Mouse (Mus musculus): Measurements from ENCODE around the gene En1.
A peak's percentile ranks its signal among the peaks of the same experiment; 100 is the strongest.

Gene En1

DNA sequence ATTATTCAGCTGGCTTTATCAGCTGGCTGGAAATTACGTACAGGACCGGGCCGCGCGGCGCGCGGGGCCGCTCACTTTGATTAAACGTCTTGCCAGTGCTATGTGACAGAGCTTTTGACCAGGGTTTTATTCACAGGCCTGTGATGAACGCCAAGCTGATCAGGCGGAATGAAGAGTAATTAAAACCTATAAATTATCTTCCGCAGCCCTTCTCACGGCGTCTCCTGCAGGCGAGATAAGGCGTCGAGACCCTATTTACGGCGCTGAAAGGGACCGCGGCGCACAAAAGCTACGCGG, 2.1 kb upstream of the En1 start:
- no peak for DNase-seq (ENCODE audit: low spot score in 2 of 2)

DNA sequence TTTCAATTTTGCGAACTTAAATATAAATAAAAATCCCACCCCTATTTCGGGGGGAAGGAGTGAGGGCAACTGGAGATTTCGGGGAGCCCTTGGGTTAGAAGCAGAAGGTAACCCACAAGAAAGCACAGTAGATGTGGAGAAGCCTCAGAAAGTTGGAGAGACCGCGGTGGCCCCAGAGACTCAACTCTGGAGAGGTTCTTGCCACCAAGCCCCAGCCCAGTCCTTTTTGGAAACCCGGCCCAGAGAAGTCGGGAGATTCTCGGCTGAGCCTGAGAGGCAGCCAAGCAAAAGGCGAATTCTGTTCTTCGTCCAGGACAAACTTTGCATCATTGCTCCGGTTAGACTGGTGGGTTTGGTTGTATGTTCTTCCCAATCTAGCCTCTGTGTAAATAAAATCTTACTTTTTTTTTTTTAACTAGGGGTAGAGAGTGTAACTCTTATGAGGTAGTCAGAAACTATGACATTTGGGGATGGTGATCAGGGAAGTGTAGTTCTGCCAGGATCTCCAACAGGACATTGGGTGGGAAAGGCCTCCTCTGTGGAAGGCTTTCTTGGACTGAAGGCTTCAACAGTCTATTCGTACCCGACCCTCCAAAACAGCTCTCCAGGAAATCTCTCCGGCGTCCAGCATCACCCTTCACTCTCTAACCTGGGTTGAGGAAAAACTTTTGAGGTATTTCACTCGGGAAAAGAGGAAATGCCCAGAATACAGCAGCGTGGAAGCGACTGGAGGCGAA, 1.5 kb upstream of the En1 start:
- DNase-seq (ENCODE audit: low spot score in 2 of 2): no peak

DNA sequence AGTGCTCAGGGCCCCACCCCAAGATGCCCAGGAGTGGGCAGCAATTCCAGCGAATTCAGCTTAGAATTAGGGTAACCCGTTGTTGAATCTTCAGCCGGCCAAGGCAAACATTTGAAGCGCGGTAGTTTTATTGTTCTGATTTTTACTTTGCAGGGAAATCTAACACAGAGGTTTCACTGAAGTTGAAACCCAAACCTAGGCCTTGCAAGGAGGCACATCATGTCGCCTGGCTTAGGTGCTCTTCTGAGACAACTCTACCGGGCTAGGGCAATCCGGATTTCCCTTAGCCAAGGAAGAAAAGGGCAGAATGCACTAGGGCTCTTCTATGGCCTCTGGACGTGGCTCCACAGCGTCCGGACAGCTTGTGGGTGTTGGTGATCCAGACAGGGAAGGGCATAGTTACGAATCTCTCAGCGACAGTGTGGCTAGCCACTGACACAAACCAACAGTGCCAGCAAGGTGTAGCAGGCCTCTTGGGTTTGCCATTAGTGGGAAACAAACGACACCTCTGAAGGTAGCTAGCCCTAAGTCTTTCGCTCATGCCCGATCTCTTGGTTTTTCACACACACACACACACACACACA, 873 bp upstream of the En1 start:
- DNase-seq (ENCODE audit: low spot score in 2 of 2): no peak

DNA sequence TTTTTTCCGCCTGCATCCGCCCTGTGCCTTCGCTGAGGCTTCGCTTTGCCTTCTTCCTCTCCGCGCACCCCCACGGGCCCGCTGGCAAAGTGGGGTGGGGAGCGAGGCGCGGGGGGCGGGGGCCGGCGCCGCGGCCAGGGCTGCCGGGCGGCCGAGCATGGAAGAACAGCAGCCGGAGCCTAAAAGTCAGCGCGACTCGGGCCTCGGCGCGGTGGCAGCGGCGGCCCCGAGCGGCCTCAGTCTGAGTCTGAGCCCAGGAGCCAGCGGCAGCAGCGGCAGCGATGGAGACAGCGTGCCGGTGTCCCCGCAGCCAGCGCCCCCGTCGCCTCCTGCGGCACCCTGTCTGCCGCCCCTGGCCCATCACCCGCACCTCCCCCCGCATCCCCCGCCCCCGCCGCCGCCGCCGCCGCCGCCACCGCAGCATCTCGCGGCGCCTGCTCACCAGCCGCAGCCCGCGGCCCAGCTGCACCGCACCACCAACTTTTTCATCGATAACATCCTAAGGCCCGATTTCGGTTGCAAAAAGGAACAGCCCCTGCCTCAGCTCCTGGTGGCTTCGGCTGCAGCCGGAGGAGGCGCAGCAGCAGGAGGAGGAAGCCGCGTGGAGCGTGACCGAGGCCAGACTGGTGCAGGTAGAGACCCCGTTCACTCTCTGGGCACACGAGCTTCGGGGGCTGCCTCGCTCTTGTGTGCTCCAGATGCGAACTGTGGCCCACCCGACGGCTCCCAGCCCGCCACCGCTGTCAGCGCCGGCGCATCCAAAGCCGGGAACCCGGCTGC, 848 bp downstream of the En1 start:
- no peak for DNase-seq (ENCODE audit: low spot score in 2 of 2)

DNA sequence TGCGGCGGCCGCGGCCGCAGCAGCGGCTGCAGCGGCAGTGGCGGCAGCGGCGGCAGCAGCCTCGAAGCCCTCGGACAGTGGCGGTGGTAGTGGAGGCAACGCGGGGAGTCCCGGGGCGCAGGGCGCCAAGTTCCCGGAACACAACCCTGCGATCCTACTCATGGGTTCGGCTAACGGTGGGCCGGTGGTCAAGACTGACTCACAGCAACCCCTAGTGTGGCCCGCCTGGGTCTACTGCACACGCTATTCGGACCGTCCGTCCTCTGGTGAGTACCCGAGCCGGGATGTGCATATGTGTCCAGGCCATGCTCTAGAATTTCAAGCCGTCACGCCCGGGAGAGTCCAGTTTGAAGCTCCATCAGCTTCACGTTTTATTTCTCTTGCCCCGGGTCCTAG, 1.4 kb downstream of the En1 start:
- DNase-seq (ENCODE audit: low spot score in 2 of 2): peak in 1 of 2 experiments; percentile 60

GRCm38 (mm10) chr1:120604431-120605142, 2.4 kb downstream of the En1 start:
- DNase-seq (ENCODE audit: low spot score in 2 of 2): no peak

DNA sequence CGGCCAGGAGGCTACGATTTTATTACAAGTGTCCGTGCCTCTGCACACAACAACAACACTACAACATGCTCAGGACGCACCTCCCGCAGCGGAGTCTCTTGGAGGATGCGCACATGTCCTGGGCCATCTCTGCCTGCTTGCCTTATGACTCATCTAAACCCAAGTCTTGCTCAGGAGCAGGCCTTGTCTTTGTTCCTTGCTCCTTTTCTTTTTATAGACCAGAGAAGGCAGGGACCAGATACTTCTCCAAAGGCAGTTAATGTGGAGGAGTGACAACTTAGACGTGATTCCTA, 2.9 kb downstream of the En1 start:
- no peak for DNase-seq (ENCODE audit: low spot score in 2 of 2)

- DNase-seq (ENCODE audit: low spot score in 2 of 2): no peak
Measured at GRCm38 (mm10) chr1:120605521-120606310, 3.5 kb downstream of the En1 start.

GRCm38 (mm10) chr1:120606641-120607575, 4.7 kb downstream of the En1 start:
- no peak for DNase-seq (ENCODE audit: low spot score in 2 of 2)

GRCm38 (mm10) chr1:120607576-120608400, 5.6 kb downstream of the En1 start:
- DNase-seq (ENCODE audit: low spot score in 2 of 2): no peak

DNA sequence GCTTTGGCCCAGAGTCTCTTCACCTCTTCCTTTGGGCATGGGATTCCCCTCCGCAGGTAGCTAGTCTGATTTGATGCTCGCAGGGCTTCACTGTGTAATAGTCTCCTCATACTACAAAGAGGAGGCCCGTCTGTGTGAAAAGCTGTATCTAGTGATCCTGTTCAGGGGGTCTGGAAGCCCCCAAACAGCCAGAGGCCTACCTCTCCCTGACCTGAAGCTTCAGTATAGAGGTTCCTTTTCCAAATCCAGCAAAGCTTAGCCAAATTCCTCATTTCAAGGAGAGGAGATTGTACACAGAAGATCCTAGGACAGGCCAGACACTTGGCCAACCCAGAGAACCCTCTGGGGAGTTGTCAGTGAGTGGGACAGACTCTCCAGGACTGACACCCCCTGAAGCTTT, 6.2 kb downstream of the En1 start:
- DNase-seq (ENCODE audit: low spot score in 2 of 2): no peak

- DNase-seq (ENCODE audit: low spot score in 2 of 2): no peak
Measured at GRCm38 (mm10) chr1:120609611-120610010, 7.4 kb downstream of the En1 start.

- DNase-seq (ENCODE audit: low spot score in 2 of 2): no peak
Measured at GRCm38 (mm10) chr1:120613461-120614306, 11.5 kb downstream of the En1 start.

DNA sequence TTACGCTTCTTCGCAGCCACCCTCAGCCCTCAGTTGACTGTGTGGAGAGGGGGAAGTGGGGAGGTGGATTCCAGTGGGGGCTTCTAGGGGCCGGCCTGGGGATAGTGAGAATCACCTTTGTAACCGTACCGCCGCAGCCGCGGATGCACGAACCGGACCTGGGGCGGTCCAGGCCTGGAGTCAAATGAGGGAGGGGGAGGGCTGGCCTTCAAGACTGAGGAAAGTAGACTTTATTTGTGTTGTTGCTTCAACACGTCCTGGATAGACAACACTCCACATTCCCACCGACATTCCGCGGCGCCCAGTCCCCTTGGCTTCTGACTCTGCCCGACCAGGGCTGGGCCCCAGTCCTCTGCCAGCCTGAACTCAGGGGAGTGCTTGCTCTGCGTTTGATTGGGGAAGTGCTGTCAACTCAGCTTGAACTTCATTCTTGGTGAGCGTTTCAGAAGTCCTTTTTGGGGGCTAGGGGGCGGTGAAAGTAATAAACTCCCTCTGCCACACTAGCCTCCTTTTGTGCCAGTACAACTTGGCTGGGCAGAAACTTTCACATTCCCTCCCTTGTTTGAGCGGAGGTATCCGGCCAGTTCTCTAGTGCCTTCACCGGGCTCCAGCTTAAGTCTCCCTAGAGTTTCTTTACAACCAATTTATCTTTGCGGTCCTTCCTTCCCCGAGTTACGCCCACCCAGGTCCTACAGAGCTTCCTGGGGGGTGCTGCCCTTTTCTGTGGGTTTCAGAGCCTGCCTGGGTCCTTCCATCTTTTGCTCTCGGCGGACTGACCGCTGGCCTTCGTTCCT, 12.3 kb downstream of the En1 start:
- DNase-seq (ENCODE audit: low spot score in 2 of 2): no peak

- no peak for DNase-seq (ENCODE audit: low spot score in 2 of 2)
Measured at GRCm38 (mm10) chr1:120615521-120615920, 13.3 kb downstream of the En1 start.

DNA sequence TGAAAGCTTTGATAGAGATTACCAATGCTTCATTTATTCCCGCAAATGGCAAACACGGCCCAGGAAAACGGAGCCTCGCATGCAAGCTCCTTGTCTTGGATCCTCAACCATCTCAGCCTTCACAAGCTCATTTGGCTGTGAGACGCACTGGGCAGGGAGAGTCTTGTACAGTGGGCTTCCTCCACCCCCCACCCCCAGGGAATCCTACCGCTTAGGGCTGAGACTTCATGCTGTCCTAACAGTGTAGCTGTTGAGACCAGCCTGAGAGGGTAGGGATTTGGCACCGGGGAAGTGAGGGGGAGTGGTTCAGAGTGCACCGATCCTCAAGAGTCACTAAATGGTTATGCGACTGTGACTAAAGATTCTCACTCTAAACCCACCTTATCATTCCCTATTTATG, 13.7 kb downstream of the En1 start:
- no peak for DNase-seq (ENCODE audit: low spot score in 2 of 2)

DNA sequence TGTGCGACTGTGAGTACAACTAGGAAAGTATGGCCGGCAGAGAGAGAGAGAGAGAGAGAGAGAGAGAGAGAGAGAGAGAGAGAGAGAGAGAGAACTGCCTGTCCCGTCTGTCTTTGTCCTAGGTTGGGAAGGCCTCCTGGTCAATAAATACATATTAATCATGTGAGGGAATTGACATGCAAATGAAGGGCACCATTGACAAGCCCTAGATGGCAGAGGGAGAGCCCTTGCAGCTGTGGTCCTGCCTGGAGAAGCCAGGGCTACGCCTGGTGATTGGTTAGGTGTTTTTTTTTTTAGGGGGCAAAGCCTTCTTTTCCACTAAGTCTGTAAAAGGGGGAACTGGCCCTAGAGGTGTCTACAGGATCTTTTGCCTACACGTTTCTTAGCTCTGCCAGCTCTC, 19.2 kb downstream of the En1 start:
- DNase-seq (ENCODE audit: low spot score in 2 of 2): no peak

DNA sequence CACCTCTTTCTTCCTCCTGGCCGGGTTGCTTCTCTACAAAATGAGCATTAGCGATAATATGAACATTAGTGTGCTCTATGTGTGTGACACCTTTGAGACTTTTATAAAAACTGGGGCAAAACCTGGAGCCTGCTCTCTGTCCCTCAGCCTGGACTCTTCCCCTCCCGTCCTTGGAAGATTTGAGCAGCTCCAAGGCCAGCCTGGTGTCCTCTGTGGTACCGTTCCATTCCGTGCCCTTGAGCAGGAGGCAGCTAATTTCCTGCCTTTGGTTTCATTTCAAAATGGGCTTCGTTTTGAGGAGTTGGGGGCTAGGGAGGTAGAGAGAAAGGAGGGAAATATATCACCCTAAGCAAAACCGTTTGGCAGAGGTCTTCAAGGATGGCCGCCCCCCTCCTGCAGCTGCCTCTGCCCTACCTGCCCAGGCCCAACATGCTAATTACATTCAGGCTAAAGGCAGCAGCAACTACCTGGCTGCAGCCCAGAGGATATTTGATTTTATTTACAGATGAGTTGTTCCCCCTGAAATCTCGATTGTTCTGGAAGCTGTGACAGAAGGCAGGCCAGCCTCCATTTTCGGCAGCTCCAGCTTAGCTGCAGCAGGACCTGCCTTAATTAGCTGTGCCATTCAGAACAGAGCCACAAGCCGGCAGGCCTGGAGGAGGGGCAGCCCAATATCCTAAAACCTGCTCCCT, 24.9 kb downstream of the En1 start:
- DNase-seq (ENCODE audit: low spot score in 2 of 2): no peak
